Mouse (Mus musculus) lung, adult 2 months (tissue): ENCODE measurements at regions not wholly inside any gene's neighbourhood (a gene's known extent, or its start where the extent isn't known, plus 50 kb on each side); places are given as distances from the start of the nearest gene placed in this dataset.

Experiments used
- DNase-seq: peaks from one replicate; pipeline ENCODE4 v3.0.0; 2022
- H3K4me1 ChIP-seq: fragments of 200-500 bp; 2 replicates; pipeline ENCODE4 v1.6.1; 2011; ENCODE audit warnings: low read length; ENCODE audit not compliant: control insufficient read depth, insufficient read depth
- H3K4me3 ChIP-seq: fragments of 200-500 bp; replicated peaks from 2 replicates; pipeline ENCODE3; 2011; ENCODE audit warnings: low read depth, mild to moderate bottlenecking, control low read depth, low read length; ENCODE audit errors: extremely low read depth
- CTCF ChIP-seq: fragments of 200-500 bp; IDR thresholded peaks from 2 replicates; pipeline ENCODE4 v1.5.1; 2011; ENCODE audit warnings: mild to moderate bottlenecking, low read length, control low read depth; ENCODE audit not compliant: insufficient read depth
- POLR2A ChIP-seq: fragments of 200-500 bp; IDR thresholded peaks from 2 replicates; pipeline ENCODE4 v1.6.1; 2011; ENCODE audit warnings: low read depth, mild to moderate bottlenecking, control low read depth, low read length, borderline replicate concordance; ENCODE audit errors: extremely low read depth
- WGBS: fragments of 180-500 bp; shearing (Covaris S2); methylation state at CpG from one replicate; pipeline ENCODE4 v1.1.7; 2018; 5-methylcytosine and 5-hydroxymethylcytosine counted together

- TF ChIP-seq POLR2A (no peak), CTCF (no peak)
- WGBS: 53% methylated on average over 1 of the region's 1 CpGs
- no peak overlapping the region for H3K4me3 ChIP-seq
- no peaks in the 10 kb centered on the region for H3K4me1 ChIP-seq
- DNase-seq: no peak
Measured at GRCm38 (mm10) chr13:107088198-107088597, 66.3 kb upstream of the Kif2a start.

- no peak overlapping the region for H3K4me3 ChIP-seq
- WGBS: 74% methylated on average over 6 of the region's 6 CpGs
- no peaks in the 10 kb centered on the region for H3K4me1 ChIP-seq
- no peak for DNase-seq
- TF ChIP-seq CTCF (no peak), POLR2A (no peak)
Measured at GRCm38 (mm10) chr13:107087355-107087754, 65.4 kb upstream of the Kif2a start.

GRCm38 (mm10) chr13:107078085-107078484 is 56.2 kb upstream of the Kif2a start:
- DNase-seq: no peak
- no peaks in the 10 kb centered on the region for H3K4me1 ChIP-seq
- no peak overlapping the region for H3K4me3 ChIP-seq
- 69% methylated on average over 1 of the region's 1 CpGs for WGBS
- no peak for TF ChIP-seq POLR2A
- no peak for TF ChIP-seq CTCF

DNA sequence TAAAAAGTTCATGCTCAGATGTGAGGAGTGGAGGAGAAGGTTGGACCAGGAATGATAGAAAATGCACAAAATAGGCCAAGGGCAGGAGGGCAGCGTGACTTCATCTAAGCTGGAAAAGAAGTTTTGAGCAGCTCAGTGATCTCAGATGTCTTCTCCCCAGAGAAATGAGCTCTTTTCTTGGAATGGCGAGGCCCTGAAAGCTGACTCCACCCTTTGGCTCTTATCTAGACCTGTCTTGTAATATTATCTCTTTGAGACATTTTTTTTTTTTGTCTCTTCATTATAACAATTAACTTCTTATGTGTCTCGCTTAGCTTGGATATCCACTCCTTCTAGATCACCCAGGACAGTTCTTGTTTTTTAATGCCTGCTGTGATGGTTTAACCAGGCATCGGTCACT is 53.0 kb upstream of the Kif2a start:
- Histone ChIP-seq H3K4me1 (no peaks in the 10 kb centered on the region), H3K4me3 (no peak overlapping the region)
- DNase-seq: no peak
- WGBS: 90% methylated on average over 4 of the region's 4 CpGs
- TF ChIP-seq CTCF: no peak
- TF ChIP-seq POLR2A: no peak

DNA sequence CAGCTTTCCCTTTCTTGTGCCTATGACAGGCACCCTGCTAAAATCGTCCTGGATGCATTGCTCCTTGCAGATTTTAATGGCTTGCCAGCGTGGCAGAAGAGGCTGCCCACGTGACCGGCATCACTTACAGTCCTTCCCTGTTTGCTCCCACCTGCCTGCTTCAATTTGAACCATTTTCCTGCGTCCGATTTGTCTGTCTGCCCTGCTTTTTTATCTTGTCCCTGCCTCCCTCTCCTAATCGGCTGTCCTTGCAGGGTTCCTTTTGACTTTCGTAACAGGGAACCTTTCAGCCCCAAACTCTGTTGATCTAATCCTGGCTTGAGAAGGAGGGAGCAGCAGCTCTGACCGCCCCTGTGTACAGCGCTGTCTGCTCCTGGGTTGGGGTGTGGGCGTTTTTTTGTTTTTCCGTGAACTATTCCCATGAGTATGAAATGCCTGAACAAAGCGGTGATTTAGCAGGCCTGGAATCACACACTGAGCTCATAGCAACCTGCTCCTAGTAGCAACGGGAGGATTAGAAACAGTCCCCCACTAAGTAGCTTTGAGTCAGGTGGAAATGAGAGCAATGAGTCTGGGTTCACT is 51.2 kb upstream of the Kif2a start:
- H3K4me3 ChIP-seq: no peak overlapping the region
- DNase-seq: peak; percentile 10
- WGBS: 20% methylated on average over 14 of the region's 14 CpGs
- no peaks in the 10 kb centered on the region for H3K4me1 ChIP-seq
- TF ChIP-seq POLR2A (no peak), CTCF (no peak)

GRCm38 (mm10) chr13:107072345-107073038 is 50.6 kb upstream of the Kif2a start:
- H3K4me3 ChIP-seq: no peak overlapping the region
- whole genome bisulfite sequencing: 53% methylated on average over 11 of the region's 11 CpGs
- no peak for TF ChIP-seq CTCF
- no peak for TF ChIP-seq POLR2A
- H3K4me1 ChIP-seq: no peaks in the 10 kb centered on the region
- DNase-seq: no peak
